Mouse (Mus musculus) cortical plate, adult 2 months (tissue): Measurements from ENCODE around the gene Psme1.

Experiments used
- CTCF ChIP-seq: fragments of 200-500 bp; IDR thresholded peaks from 2 replicates; pipeline ENCODE4 v1.5.1; 2011; ENCODE audit warnings: mild to moderate bottlenecking, control low read depth, low read length; ENCODE audit not compliant: insufficient read depth; ENCODE audit errors: extremely low read depth
- POLR2A ChIP-seq: fragments of 200-500 bp; IDR thresholded peaks from 2 replicates; pipeline ENCODE4 v1.6.1; 2011; ENCODE audit warnings: mild to moderate bottlenecking, low read length, control low read depth; ENCODE audit not compliant: insufficient read depth; ENCODE audit errors: extremely low read depth

GRCm38 (mm10) chr14:55558740-55559448 lies 19.0 kb upstream of the Psme1 start:
- TF ChIP-seq POLR2A (no peak), CTCF (no peak)
